Mouse (Mus musculus): ENCODE measurements around the gene Ccl2. TPM values are rescaled to one million over a fixed set of nuclear protein-coding genes. Genes with fewer than 3 reads are reported as not detected.

Ccl2 gene
- polyA plus RNA-seq, 1 experiment from 2014 or later, result 0.45 TPM

GRCm38 (mm10) chr11:82011411-82012193, 23.8 kb upstream of the Ccl2 start:
- no peaks in the 10 kb centered on the region for H3K36me3 ChIP-seq (ENCODE audit: control insufficient read depth, insufficient read depth, low read length)
- WGBS, result 56% methylated on average over 8 of the region's 8 CpGs
- no peak overlapping the region for H3K27ac ChIP-seq (ENCODE audit: low read depth, low read length)
- no peak overlapping the region for H3K4me2 ChIP-seq (ENCODE audit: low read length)
- ATAC-seq, result no peak
- no peak overlapping the region for H3K4me3 ChIP-seq (ENCODE audit: low read length)
- no peak overlapping the region for H3K9ac ChIP-seq (ENCODE audit: low read depth, low read length)
- no peaks in the 10 kb centered on the region for H3K9me3 ChIP-seq (ENCODE audit: control insufficient read depth, low read length)
- H3K27me3 ChIP-seq (replicated peaks; ENCODE audit: control insufficient read depth, insufficient read depth, low read length), result no peaks in the 10 kb centered on the region
- H3K4me1 ChIP-seq (ENCODE audit: control insufficient read depth, insufficient read depth, low read depth, low read length), result no peaks in the 10 kb centered on the region; the same call in 1 of the 2 replicates

- no peaks in the 10 kb centered on the region for H3K9me3 ChIP-seq (ENCODE audit: control insufficient read depth, low read length)
- no peak overlapping the region for H3K9ac ChIP-seq (ENCODE audit: low read depth, low read length)
- H3K27me3 ChIP-seq (replicated peaks; ENCODE audit: control insufficient read depth, insufficient read depth, low read length), result no peaks in the 10 kb centered on the region
- no peak overlapping the region for H3K4me3 ChIP-seq (ENCODE audit: low read length)
- ATAC-seq, result no peak
- H3K4me1 ChIP-seq (ENCODE audit: control insufficient read depth, insufficient read depth, low read depth, low read length), result no peaks in the 10 kb centered on the region
- H3K4me2 ChIP-seq (ENCODE audit: low read length), result no peak overlapping the region
- no peak overlapping the region for H3K27ac ChIP-seq (ENCODE audit: low read depth, low read length)
- 37% methylated on average over 1 of the region's 1 CpGs for WGBS
- H3K36me3 ChIP-seq (ENCODE audit: control insufficient read depth, insufficient read depth, low read length), result no peaks in the 10 kb centered on the region
Measured at GRCm38 (mm10) chr11:82013756-82014155, 21.6 kb upstream of the Ccl2 start.

GRCm38 (mm10) chr11:82015066-82015465, 20.3 kb upstream of the Ccl2 start:
- Histone ChIP-seq H3K27ac (ENCODE audit: low read depth, low read length) (no peak overlapping the region), H3K4me1 (ENCODE audit: control insufficient read depth, insufficient read depth, low read depth, low read length) (no peaks in the 10 kb centered on the region), H3K9ac (ENCODE audit: low read depth, low read length) (no peak overlapping the region), H3K27me3 (replicated peaks; ENCODE audit: control insufficient read depth, insufficient read depth, low read length) (no peaks in the 10 kb centered on the region), H3K4me3 (ENCODE audit: low read length) (no peak overlapping the region), H3K9me3 (ENCODE audit: control insufficient read depth, low read length) (no peaks in the 10 kb centered on the region), H3K4me2 (ENCODE audit: low read length) (no peak overlapping the region), H3K36me3 (ENCODE audit: control insufficient read depth, insufficient read depth, low read length) (no peaks in the 10 kb centered on the region)
- ATAC-seq, result no peak
- 77% methylated on average over 2 of the region's 2 CpGs for WGBS

GRCm38 (mm10) chr11:82016181-82016780, 19.1 kb upstream of the Ccl2 start:
- H3K9ac ChIP-seq (ENCODE audit: low read depth, low read length), result no peak overlapping the region
- H3K27ac ChIP-seq (ENCODE audit: low read depth, low read length), result no peak overlapping the region
- no peak overlapping the region for H3K4me3 ChIP-seq (ENCODE audit: low read length)
- 87% methylated on average over 3 of the region's 3 CpGs for WGBS
- no peak for ATAC-seq
- no peaks in the 10 kb centered on the region for H3K9me3 ChIP-seq (ENCODE audit: control insufficient read depth, low read length)
- H3K4me1 ChIP-seq (ENCODE audit: control insufficient read depth, insufficient read depth, low read depth, low read length), result no peaks in the 10 kb centered on the region
- no peaks in the 10 kb centered on the region for H3K36me3 ChIP-seq (ENCODE audit: control insufficient read depth, insufficient read depth, low read length)
- no peak overlapping the region for H3K4me2 ChIP-seq (ENCODE audit: low read length)
- H3K27me3 ChIP-seq (replicated peaks; ENCODE audit: control insufficient read depth, insufficient read depth, low read length), result no peaks in the 10 kb centered on the region

GRCm38 (mm10) chr11:82019389-82019788, 16.0 kb upstream of the Ccl2 start:
- H3K36me3 ChIP-seq (ENCODE audit: control insufficient read depth, insufficient read depth, low read length), result no peaks in the 10 kb centered on the region
- H3K9ac ChIP-seq (ENCODE audit: low read depth, low read length), result no peak overlapping the region
- H3K4me3 ChIP-seq (ENCODE audit: low read length), result no peak overlapping the region
- no peak for ATAC-seq
- H3K9me3 ChIP-seq (ENCODE audit: control insufficient read depth, low read length), result no peaks in the 10 kb centered on the region
- no peaks in the 10 kb centered on the region for H3K4me1 ChIP-seq (ENCODE audit: control insufficient read depth, insufficient read depth, low read depth, low read length)
- H3K27me3 ChIP-seq (replicated peaks; ENCODE audit: control insufficient read depth, insufficient read depth, low read length), result no peaks in the 10 kb centered on the region
- 35% methylated on average over 2 of the region's 2 CpGs for WGBS
- H3K4me2 ChIP-seq (ENCODE audit: low read length), result no peak overlapping the region
- H3K27ac ChIP-seq (ENCODE audit: low read depth, low read length), result no peak overlapping the region

GRCm38 (mm10) chr11:82019793-82020192, 15.6 kb upstream of the Ccl2 start:
- Histone ChIP-seq H3K36me3 (ENCODE audit: control insufficient read depth, insufficient read depth, low read length) (no peaks in the 10 kb centered on the region), H3K4me3 (ENCODE audit: low read length) (no peak overlapping the region), H3K4me2 (ENCODE audit: low read length) (no peak overlapping the region), H3K27me3 (replicated peaks; ENCODE audit: control insufficient read depth, insufficient read depth, low read length) (no peaks in the 10 kb centered on the region), H3K27ac (ENCODE audit: low read depth, low read length) (no peak overlapping the region), H3K4me1 (ENCODE audit: control insufficient read depth, insufficient read depth, low read depth, low read length) (no peaks in the 10 kb centered on the region), H3K9me3 (ENCODE audit: control insufficient read depth, low read length) (no peaks in the 10 kb centered on the region), H3K9ac (ENCODE audit: low read depth, low read length) (no peak overlapping the region)
- ATAC-seq, result no peak

GRCm38 (mm10) chr11:82021406-82021805, 14.0 kb upstream of the Ccl2 start:
- H3K27ac ChIP-seq (ENCODE audit: low read depth, low read length), result no peak overlapping the region
- no peaks in the 10 kb centered on the region for H3K27me3 ChIP-seq (replicated peaks; ENCODE audit: control insufficient read depth, insufficient read depth, low read length)
- no peak for ATAC-seq
- no peaks in the 10 kb centered on the region for H3K9me3 ChIP-seq (ENCODE audit: control insufficient read depth, low read length)
- 73% methylated on average over 3 of the region's 3 CpGs for WGBS
- no peak overlapping the region for H3K4me3 ChIP-seq (ENCODE audit: low read length)
- no peaks in the 10 kb centered on the region for H3K36me3 ChIP-seq (ENCODE audit: control insufficient read depth, insufficient read depth, low read length)
- H3K4me2 ChIP-seq (ENCODE audit: low read length), result no peak overlapping the region
- H3K4me1 ChIP-seq (ENCODE audit: control insufficient read depth, insufficient read depth, low read depth, low read length), result no peaks in the 10 kb centered on the region
- no peak overlapping the region for H3K9ac ChIP-seq (ENCODE audit: low read depth, low read length)

- no peak overlapping the region for H3K27ac ChIP-seq (ENCODE audit: low read depth, low read length)
- H3K9ac ChIP-seq (ENCODE audit: low read depth, low read length), result no peak overlapping the region
- ATAC-seq, result no peak
- H3K27me3 ChIP-seq (replicated peaks; ENCODE audit: control insufficient read depth, insufficient read depth, low read length), result no peaks in the 10 kb centered on the region
- H3K4me3 ChIP-seq (ENCODE audit: low read length), result no peak overlapping the region
- WGBS, result 90% methylated on average over 6 of the region's 6 CpGs
- no peak overlapping the region for H3K4me2 ChIP-seq (ENCODE audit: low read length)
- H3K36me3 ChIP-seq (ENCODE audit: control insufficient read depth, insufficient read depth, low read length), result no peaks in the 10 kb centered on the region
- H3K4me1 ChIP-seq (ENCODE audit: control insufficient read depth, insufficient read depth, low read depth, low read length), result no peaks in the 10 kb centered on the region
- H3K9me3 ChIP-seq (ENCODE audit: control insufficient read depth, low read length), result no peaks in the 10 kb centered on the region
Measured at GRCm38 (mm10) chr11:82022504-82023056, 12.8 kb upstream of the Ccl2 start.

GRCm38 (mm10) chr11:82023769-82024168, 11.6 kb upstream of the Ccl2 start:
- no peak overlapping the region for H3K27ac ChIP-seq (ENCODE audit: low read depth, low read length)
- no peaks in the 10 kb centered on the region for H3K36me3 ChIP-seq (ENCODE audit: control insufficient read depth, insufficient read depth, low read length)
- no peaks in the 10 kb centered on the region for H3K4me1 ChIP-seq (ENCODE audit: control insufficient read depth, insufficient read depth, low read depth, low read length)
- no peak overlapping the region for H3K4me3 ChIP-seq (ENCODE audit: low read length)
- 82% methylated on average over 4 of the region's 4 CpGs for WGBS
- no peaks in the 10 kb centered on the region for H3K9me3 ChIP-seq (ENCODE audit: control insufficient read depth, low read length)
- no peaks in the 10 kb centered on the region for H3K27me3 ChIP-seq (replicated peaks; ENCODE audit: control insufficient read depth, insufficient read depth, low read length)
- no peak for ATAC-seq
- no peak overlapping the region for H3K9ac ChIP-seq (ENCODE audit: low read depth, low read length)
- H3K4me2 ChIP-seq (ENCODE audit: low read length), result no peak overlapping the region

All from hindbrain, embryonic 16.5 days (tissue).